Mouse (Mus musculus) intestine, postnatal 0 days (tissue): ENCODE measurements around the gene Vstm4. TPM values are rescaled to one million over a fixed set of nuclear protein-coding genes. Genes with fewer than 3 reads are reported as not detected.

Experiments
- ATAC-seq: fragments of 200-750 bp; cut with Nextera tagmentation; 2 replicates; pipeline ENCODE4 v1.8.0; 2017; ENCODE audit warnings: mild to moderate bottlenecking, moderate TSS enrichment, moderate library complexity
- H3K27ac ChIP-seq: fragments of 300-500 bp; sonication (generic); 2 replicates; pipeline ENCODE4 v1.5.1; 2014; ENCODE audit warnings: mild to moderate bottlenecking, low read depth, low read length, moderate library complexity
- H3K27me3 ChIP-seq: fragments of 300-500 bp; sonication (generic); replicated peaks from 2 replicates; pipeline ENCODE4 v1.6.1; 2014; ENCODE audit warnings: low read length, mixed read lengths; ENCODE audit not compliant: control insufficient read depth, insufficient read depth
- H3K36me3 ChIP-seq: fragments of 300-500 bp; sonication (generic); 2 replicates; pipeline ENCODE4 v1.6.1; 2014; ENCODE audit warnings: mild to moderate bottlenecking, moderate library complexity; ENCODE audit not compliant: control insufficient read depth, insufficient read depth
- H3K4me1 ChIP-seq: fragments of 300-500 bp; sonication (generic); replicated peaks from 2 replicates; pipeline ENCODE4 v1.6.1; 2014; ENCODE audit warnings: antibody characterized with exemption, low read length, mixed read lengths; ENCODE audit not compliant: control insufficient read depth, insufficient read depth
- H3K4me2 ChIP-seq: fragments of 300-500 bp; sonication (generic); replicated peaks from 2 replicates; pipeline ENCODE4 v1.6.1; 2014; ENCODE audit warnings: low read depth, mild to moderate bottlenecking, moderate library complexity
- H3K4me3 ChIP-seq: fragments of 300-500 bp; sonication (generic); 2 replicates; pipeline ENCODE4 v1.5.1; 2014; ENCODE audit warnings: low read depth, low read length
- H3K9ac ChIP-seq: fragments of 300-500 bp; sonication (generic); 2 replicates; pipeline ENCODE4 v1.6.1; 2014; ENCODE audit warnings: mild to moderate bottlenecking, low read depth, low read length
- H3K9me3 ChIP-seq: fragments of 300-500 bp; sonication (generic); 2 replicates; pipeline ENCODE4 v1.6.1; 2016; ENCODE audit warnings: mixed run types; ENCODE audit not compliant: control insufficient read depth
- CTCF ChIP-seq: sonication (generic); IDR thresholded peaks from 2 replicates; pipeline ENCODE4 v1.5.1; 2016; ENCODE audit warnings: low read depth, mild to moderate bottlenecking, control low read depth, antibody characterized with exemption, moderate library complexity
- WGBS: fragments of 180-500 bp; shearing (Covaris S2); extraction: QIAGEN DNeasy Blood & Tissue Kit; methylation state at CpG from one replicate; pipeline ENCODE4 v1.1.7; 2014; 5-methylcytosine and 5-hydroxymethylcytosine counted together
- polyA plus RNA-seq: library from polyadenylated mRNA; unstranded; fragments of >200 nt; fragmentation: Nextera tagmentation; extraction: Ambion mirVana; gene quantifications from 2 replicates; pipeline ENCODE4 v1.2.1, GENCODE M21; 2015

The Vstm4 gene
- polyA plus RNA-seq, 1 experiment from 2014 or later, result 13.5 TPM

- WGBS, result 82% methylated on average over 4 of the region's 4 CpGs
- Histone ChIP-seq H3K9me3 (no peaks in the 10 kb centered on the region), H3K27me3 (no peaks in the 10 kb centered on the region), H3K27ac (no peak overlapping the region), H3K9ac (no peak overlapping the region), H3K4me3 (no peak overlapping the region), H3K4me2 (no peak overlapping the region), H3K4me1 (no peaks in the 10 kb centered on the region), H3K36me3 (no peaks in the 10 kb centered on the region)
- TF ChIP-seq CTCF, result no peak
- no peak for ATAC-seq
Observed at GRCm38 (mm10) chr14:32894878-32895277, 38.3 kb downstream of the Vstm4 start.

- H3K4me2 ChIP-seq, result no peak overlapping the region
- 90% methylated on average over 2 of the region's 2 CpGs for WGBS
Observed at GRCm38 (mm10) chr14:32896896-32897295, 40.3 kb downstream of the Vstm4 start.

GRCm38 (mm10) chr14:32903203-32903602 is 46.6 kb downstream of the Vstm4 start:
- H3K27ac ChIP-seq, result no peak overlapping the region
- no peak for TF ChIP-seq CTCF
- H3K4me2 ChIP-seq, result no peak overlapping the region
- H3K36me3 ChIP-seq, result no peaks in the 10 kb centered on the region
- no peak overlapping the region for H3K4me3 ChIP-seq
- no peak for ATAC-seq
- H3K4me1 ChIP-seq, result no peaks in the 10 kb centered on the region
- H3K9ac ChIP-seq, result no peak overlapping the region
- 17% methylated on average over 3 of the region's 3 CpGs for WGBS
- no peaks in the 10 kb centered on the region for H3K9me3 ChIP-seq
- no peaks in the 10 kb centered on the region for H3K27me3 ChIP-seq

More at GRCm38 (mm10) chr14:32896896-32897295, 40.3 kb downstream of the Vstm4 start:
- no peak overlapping the region for H3K27ac ChIP-seq
- H3K4me3 ChIP-seq, result no peak overlapping the region
- no peak for TF ChIP-seq CTCF
- no peak overlapping the region for H3K9ac ChIP-seq
- H3K36me3 ChIP-seq, result no peaks in the 10 kb centered on the region
- ATAC-seq, result no peak
- no peaks in the 10 kb centered on the region for H3K27me3 ChIP-seq
- no peaks in the 10 kb centered on the region for H3K9me3 ChIP-seq
- H3K4me1 ChIP-seq, result no peaks in the 10 kb centered on the region

DNA sequence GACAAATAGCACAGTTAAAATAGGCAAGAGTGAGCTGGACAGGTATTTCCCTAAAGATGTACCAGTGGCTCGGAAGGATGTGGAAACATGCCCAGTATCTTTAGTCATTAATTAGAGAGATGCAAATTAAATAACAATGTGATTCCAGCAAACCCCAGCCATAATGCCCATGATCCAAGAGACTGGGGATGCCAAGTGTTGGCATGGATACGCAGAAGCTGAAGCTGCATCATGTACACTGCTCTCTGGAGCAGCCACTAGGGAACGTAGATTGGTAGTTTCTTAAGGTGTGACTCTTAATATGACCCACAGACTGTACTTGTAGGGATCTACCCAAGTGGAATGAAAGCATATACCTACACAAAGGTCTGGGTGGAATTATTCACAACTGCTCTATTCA is 50.0 kb downstream of the Vstm4 start:
- no peaks in the 10 kb centered on the region for H3K9me3 ChIP-seq
- H3K4me1 ChIP-seq, result no peaks in the 10 kb centered on the region
- H3K27ac ChIP-seq, result no peak overlapping the region
- 79% methylated on average over 3 of the region's 3 CpGs for WGBS
- H3K27me3 ChIP-seq, result no peaks in the 10 kb centered on the region
- no peak overlapping the region for H3K9ac ChIP-seq
- no peaks in the 10 kb centered on the region for H3K36me3 ChIP-seq
- no peak for TF ChIP-seq CTCF
- no peak for ATAC-seq
- no peak overlapping the region for H3K4me2 ChIP-seq
- no peak overlapping the region for H3K4me3 ChIP-seq

- Histone ChIP-seq H3K36me3 (no peaks in the 10 kb centered on the region), H3K4me2 (no peak overlapping the region), H3K4me1 (no peaks in the 10 kb centered on the region), H3K9me3 (no peaks in the 10 kb centered on the region), H3K27me3 (no peaks in the 10 kb centered on the region), H3K27ac (no peak overlapping the region), H3K9ac (no peak overlapping the region), H3K4me3 (no peak overlapping the region)
- ATAC-seq, result no peak
- no peak for TF ChIP-seq CTCF
- 76% methylated on average over 6 of the region's 6 CpGs for WGBS
Observed at GRCm38 (mm10) chr14:32909112-32909511, 52.6 kb downstream of the Vstm4 start.

GRCm38 (mm10) chr14:32911187-32911586 is 54.6 kb downstream of the Vstm4 start:
- H3K27me3 ChIP-seq, result no peaks in the 10 kb centered on the region
- no peaks in the 10 kb centered on the region for H3K9me3 ChIP-seq
- H3K36me3 ChIP-seq, result no peaks in the 10 kb centered on the region
- 84% methylated on average over 4 of the region's 4 CpGs for WGBS
- H3K4me3 ChIP-seq, result no peak overlapping the region
- no peaks in the 10 kb centered on the region for H3K4me1 ChIP-seq
- ATAC-seq, result no peak
- TF ChIP-seq CTCF, result no peak
- H3K27ac ChIP-seq, result no peak overlapping the region
- no peak overlapping the region for H3K9ac ChIP-seq
- no peak overlapping the region for H3K4me2 ChIP-seq

GRCm38 (mm10) chr14:32915360-32915759 is 58.8 kb downstream of the Vstm4 start:
- 0 out of 2 replicates have a peak, but pooled peaks have one; percentile 10 for ATAC-seq
- no peak overlapping the region for H3K9ac ChIP-seq
- H3K27me3 ChIP-seq, result no peaks in the 10 kb centered on the region
- TF ChIP-seq CTCF, result no peak
- no peak overlapping the region for H3K4me2 ChIP-seq
- no peaks in the 10 kb centered on the region for H3K4me1 ChIP-seq
- no peaks in the 10 kb centered on the region for H3K9me3 ChIP-seq
- no peaks in the 10 kb centered on the region for H3K36me3 ChIP-seq
- H3K4me3 ChIP-seq, result no peak overlapping the region
- WGBS, result 28% methylated on average over 2 of the region's 2 CpGs
- H3K27ac ChIP-seq, result no peak overlapping the region
